Mouse (Mus musculus): ENCODE results near the gene Scaf1. TPM values are rescaled to one million over a fixed set of nuclear protein-coding genes. Genes with fewer than 3 reads are reported as not detected.

Scaf1 gene
- polyA plus RNA-seq, 1 experiment from 2014 or later: 40.5 TPM

- Histone ChIP-seq H3K27ac (peak overlapping the region; percentile 65), H3K27me3 (ENCODE audit: insufficient read depth, poor library complexity, severe bottlenecking) (no peaks in the 10 kb centered on the region), H3K4me1 (peaks cover 29% of the 10 kb centered on the region), H3K4me3 (peak overlapping the region; percentile 89), H3K9me3 (no peaks in the 10 kb centered on the region), H3K36me3 (peaks cover 2% of the 10 kb centered on the region; the same call in 1 of the 2 replicates)
- DNase-seq (ENCODE audit: low spot score): no peak
- 25% methylated on average over 8 of the region's 8 CpGs for WGBS
These were observed 2.9 kb upstream of the Scaf1 start for GRCm38 (mm10) chr7:45019031-45019571.

GRCm38 (mm10) chr7:45017242-45018061 lies 1.3 kb upstream of the Scaf1 start, which contains the start of gene Rras:
Gene Rras (plus strand): TSS chr7:45017961.
- peak; percentile 98 for DNase-seq (ENCODE audit: low spot score)
- Histone ChIP-seq H3K4me1 (peaks cover 37% of the 10 kb centered on the region), H3K27me3 (ENCODE audit: insufficient read depth, poor library complexity, severe bottlenecking) (no peaks in the 10 kb centered on the region), H3K4me3 (peak within 1 kb of the TSS; percentile 89), H3K27ac (peak within 1 kb of the TSS; percentile 99), H3K36me3 (peaks cover 16% of the 10 kb centered on the region), H3K9me3 (no peaks in the 10 kb centered on the region)
- under 1% methylated on average over 36 of the region's 36 CpGs for WGBS

- Histone ChIP-seq H3K9me3 (no peaks in the 10 kb centered on the region), H3K27ac (peak overlapping the region; percentile 99), H3K36me3 (peaks cover 23% of the 10 kb centered on the region), H3K27me3 (ENCODE audit: insufficient read depth, poor library complexity, severe bottlenecking) (no peaks in the 10 kb centered on the region), H3K4me1 (peaks cover 37% of the 10 kb centered on the region), H3K4me3 (peak overlapping the region; percentile 89)
- DNase-seq (ENCODE audit: low spot score): no peak
- under 1% methylated on average over 4 of the region's 4 CpGs for WGBS
These were observed 598 bp upstream of the Scaf1 start for GRCm38 (mm10) chr7:45016761-45017160.

GRCm38 (mm10) chr7:45015344-45015956 lies 713 bp downstream of the Scaf1 start:
- no peaks in the 10 kb centered on the region for H3K9me3 ChIP-seq
- H3K27ac ChIP-seq: peak overlapping the region; percentile 99
- peaks cover 37% of the 10 kb centered on the region for H3K4me1 ChIP-seq
- 1% methylated on average over 20 of the region's 20 CpGs for WGBS
- no peaks in the 10 kb centered on the region for H3K27me3 ChIP-seq (ENCODE audit: insufficient read depth, poor library complexity, severe bottlenecking)
- peaks cover 30% of the 10 kb centered on the region for H3K36me3 ChIP-seq
- DNase-seq (ENCODE audit: low spot score): no peak
- peak overlapping the region; percentile 89 for H3K4me3 ChIP-seq

GRCm38 (mm10) chr7:45014096-45014451 lies 2.1 kb downstream of the Scaf1 start:
- no peak for DNase-seq (ENCODE audit: low spot score)
- no peak overlapping the region for H3K27ac ChIP-seq
- no peaks in the 10 kb centered on the region for H3K9me3 ChIP-seq
- H3K4me1 ChIP-seq: peaks cover 25% of the 10 kb centered on the region
- WGBS: 91% methylated on average over 3 of the region's 3 CpGs
- peak overlapping the region; percentile 89; the same call in 1 of the 2 replicates for H3K4me3 ChIP-seq
- peaks cover 43% of the 10 kb centered on the region for H3K36me3 ChIP-seq
- no peaks in the 10 kb centered on the region for H3K27me3 ChIP-seq (ENCODE audit: insufficient read depth, poor library complexity, severe bottlenecking)

- peaks cover 49% of the 10 kb centered on the region for H3K36me3 ChIP-seq
- no peak overlapping the region for H3K27ac ChIP-seq
- 93% methylated on average over 16 of the region's 16 CpGs for WGBS
- no peak overlapping the region for H3K4me3 ChIP-seq
- no peak for DNase-seq (ENCODE audit: low spot score)
- H3K27me3 ChIP-seq (ENCODE audit: insufficient read depth, poor library complexity, severe bottlenecking): no peaks in the 10 kb centered on the region
- H3K9me3 ChIP-seq: no peaks in the 10 kb centered on the region
- peaks cover 19% of the 10 kb centered on the region; the same call in 1 of the 2 replicates for H3K4me1 ChIP-seq
These were observed 2.6 kb downstream of the Scaf1 start for GRCm38 (mm10) chr7:45013366-45014095.

- peaks cover 16% of the 10 kb centered on the region; the same call in 1 of the 2 replicates for H3K4me1 ChIP-seq
- no peak overlapping the region for H3K27ac ChIP-seq
- H3K27me3 ChIP-seq (ENCODE audit: insufficient read depth, poor library complexity, severe bottlenecking): no peaks in the 10 kb centered on the region
- H3K9me3 ChIP-seq: no peaks in the 10 kb centered on the region
- peaks cover 56% of the 10 kb centered on the region for H3K36me3 ChIP-seq
- H3K4me3 ChIP-seq: no peak overlapping the region
- WGBS: 74% methylated on average over 4 of the region's 4 CpGs
- DNase-seq (ENCODE audit: low spot score): no peak
These were observed 3.3 kb downstream of the Scaf1 start for GRCm38 (mm10) chr7:45012824-45013223.

GRCm38 (mm10) chr7:45012011-45012410 lies 4.2 kb downstream of the Scaf1 start:
- no peak for DNase-seq (ENCODE audit: low spot score)
- Histone ChIP-seq H3K4me1 (peaks cover 16% of the 10 kb centered on the region; the same call in 1 of the 2 replicates), H3K27ac (0 out of 2 replicates have a peak overlapping the region, but pooled peaks have one; percentile 31), H3K9me3 (no peaks in the 10 kb centered on the region), H3K27me3 (ENCODE audit: insufficient read depth, poor library complexity, severe bottlenecking) (no peaks in the 10 kb centered on the region), H3K4me3 (no peak overlapping the region), H3K36me3 (peaks cover 64% of the 10 kb centered on the region)
- WGBS: 93% methylated on average over 6 of the region's 6 CpGs

- Histone ChIP-seq H3K27me3 (ENCODE audit: insufficient read depth, poor library complexity, severe bottlenecking) (no peaks in the 10 kb centered on the region), H3K4me3 (no peak overlapping the region), H3K9me3 (no peaks in the 10 kb centered on the region), H3K36me3 (peaks cover 95% of the 10 kb centered on the region), H3K4me1 (peaks cover 21% of the 10 kb centered on the region), H3K27ac (no peak overlapping the region)
- DNase-seq (ENCODE audit: low spot score): no peak
- WGBS: 92% methylated on average over 19 of the region's 19 CpGs
These were observed 7.8 kb downstream of the Scaf1 start for GRCm38 (mm10) chr7:45008411-45008810.

GRCm38 (mm10) chr7:45007846-45008245 lies 8.3 kb downstream of the Scaf1 start:
- H3K27ac ChIP-seq: no peak overlapping the region
- H3K36me3 ChIP-seq: peaks cover 95% of the 10 kb centered on the region
- no peak for DNase-seq (ENCODE audit: low spot score)
- H3K4me1 ChIP-seq: peaks cover 16% of the 10 kb centered on the region
- H3K27me3 ChIP-seq (ENCODE audit: insufficient read depth, poor library complexity, severe bottlenecking): no peaks in the 10 kb centered on the region
- H3K4me3 ChIP-seq: no peak overlapping the region
- 93% methylated on average over 30 of the region's 30 CpGs for WGBS
- H3K9me3 ChIP-seq: no peaks in the 10 kb centered on the region

GRCm38 (mm10) chr7:45007141-45007540 lies 9.0 kb downstream of the Scaf1 start:
- 94% methylated on average over 29 of the region's 29 CpGs for WGBS
- no peaks in the 10 kb centered on the region for H3K27me3 ChIP-seq (ENCODE audit: insufficient read depth, poor library complexity, severe bottlenecking)
- no peak overlapping the region for H3K4me3 ChIP-seq
- H3K36me3 ChIP-seq: peaks cover 95% of the 10 kb centered on the region
- no peak for DNase-seq (ENCODE audit: low spot score)
- peaks cover 16% of the 10 kb centered on the region for H3K4me1 ChIP-seq
- no peaks in the 10 kb centered on the region for H3K9me3 ChIP-seq
- no peak overlapping the region for H3K27ac ChIP-seq

GRCm38 (mm10) chr7:45006503-45006902 lies 9.7 kb downstream of the Scaf1 start:
- H3K4me1 ChIP-seq: peaks cover 16% of the 10 kb centered on the region
- H3K27ac ChIP-seq: no peak overlapping the region
- H3K9me3 ChIP-seq: no peaks in the 10 kb centered on the region
- H3K4me3 ChIP-seq: no peak overlapping the region
- WGBS: 98% methylated on average over 12 of the region's 12 CpGs
- H3K36me3 ChIP-seq: peaks cover 95% of the 10 kb centered on the region
- DNase-seq (ENCODE audit: low spot score): no peak
- H3K27me3 ChIP-seq (ENCODE audit: insufficient read depth, poor library complexity, severe bottlenecking): no peaks in the 10 kb centered on the region
